Mouse (Mus musculus) lung, postnatal 14 days (tissue): Measurements from ENCODE around the gene Zfp367.
A peak's percentile ranks its signal among the peaks of the same experiment; 100 is the strongest.

Experiments
- DNase-seq: peaks from one replicate; pipeline ENCODE4 v3.0.0; 2021

Gene Zfp367

DNA sequence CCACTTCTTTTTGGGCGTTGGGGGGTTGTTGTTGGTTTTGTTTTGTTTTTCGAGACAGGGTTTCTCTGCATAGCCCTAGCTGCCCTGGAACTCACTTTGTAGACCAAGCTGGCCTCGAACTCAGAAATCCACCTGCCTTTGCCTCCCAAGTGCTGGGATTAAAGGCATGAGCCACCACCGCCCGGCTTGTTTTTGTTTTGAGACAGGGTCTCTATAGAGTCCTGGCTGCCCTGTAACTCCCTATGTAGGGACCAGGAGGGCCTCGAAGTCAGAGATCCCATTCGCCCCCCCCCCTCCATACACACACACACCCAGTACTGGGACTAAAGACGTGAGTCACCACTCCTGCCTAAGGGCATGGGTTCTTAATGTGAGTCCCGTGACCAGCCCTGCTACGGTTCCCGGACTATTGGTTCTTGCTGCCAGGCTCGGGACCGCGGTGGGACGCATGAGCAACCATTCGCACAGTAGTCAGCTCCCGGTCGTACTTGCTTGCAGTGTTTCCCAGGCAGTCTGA lies 807 bp upstream of the Zfp367 start:
- DNase-seq = peak; percentile 56

GRCm38 (mm10) chr13:64152671-64153082 lies 325 bp downstream of the Zfp367 start:
- DNase-seq = peak; percentile 31

DNA sequence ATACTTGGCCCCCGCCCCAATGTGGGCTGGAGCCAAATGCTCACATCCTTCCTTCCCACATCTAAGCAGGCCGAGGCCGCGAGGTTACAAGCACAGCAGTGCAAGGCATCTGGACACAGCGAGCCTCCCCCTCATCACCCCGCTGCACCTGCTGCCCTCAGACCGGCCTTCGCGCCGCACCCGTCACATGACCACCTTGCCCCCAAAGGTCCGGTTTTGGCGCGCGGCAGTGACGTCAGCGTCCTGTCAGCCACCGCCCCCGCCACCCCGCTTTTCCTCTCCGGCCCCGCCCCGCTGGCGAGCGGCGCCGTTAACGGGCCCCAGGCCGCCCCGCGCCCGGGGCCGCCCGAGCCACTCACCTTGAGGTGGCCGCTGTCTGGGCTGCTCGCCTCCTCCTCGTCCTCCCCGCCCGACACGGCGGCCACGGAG lies 747 bp downstream of the Zfp367 start:
- peak; percentile 86 for DNase-seq

DNA sequence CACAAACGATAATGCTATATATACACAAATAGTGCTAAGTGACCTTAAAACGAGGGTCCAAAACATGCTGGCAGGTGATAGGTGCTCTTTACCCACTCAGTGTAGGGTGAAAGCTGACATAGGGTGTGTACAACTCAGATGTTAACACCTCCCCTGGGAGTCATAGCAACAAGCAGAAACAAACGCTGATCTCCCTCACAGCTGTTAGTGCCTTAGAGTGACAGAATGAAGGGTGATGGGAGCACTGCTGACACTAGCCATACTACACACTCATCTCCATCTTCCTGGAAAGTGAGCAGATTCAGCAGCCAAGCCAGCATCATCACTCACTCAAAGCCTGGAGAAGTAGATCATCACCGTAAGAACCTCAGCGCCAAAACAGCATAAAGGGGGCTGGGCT lies 2.9 kb downstream of the Zfp367 start:
- no peak for DNase-seq

DNA sequence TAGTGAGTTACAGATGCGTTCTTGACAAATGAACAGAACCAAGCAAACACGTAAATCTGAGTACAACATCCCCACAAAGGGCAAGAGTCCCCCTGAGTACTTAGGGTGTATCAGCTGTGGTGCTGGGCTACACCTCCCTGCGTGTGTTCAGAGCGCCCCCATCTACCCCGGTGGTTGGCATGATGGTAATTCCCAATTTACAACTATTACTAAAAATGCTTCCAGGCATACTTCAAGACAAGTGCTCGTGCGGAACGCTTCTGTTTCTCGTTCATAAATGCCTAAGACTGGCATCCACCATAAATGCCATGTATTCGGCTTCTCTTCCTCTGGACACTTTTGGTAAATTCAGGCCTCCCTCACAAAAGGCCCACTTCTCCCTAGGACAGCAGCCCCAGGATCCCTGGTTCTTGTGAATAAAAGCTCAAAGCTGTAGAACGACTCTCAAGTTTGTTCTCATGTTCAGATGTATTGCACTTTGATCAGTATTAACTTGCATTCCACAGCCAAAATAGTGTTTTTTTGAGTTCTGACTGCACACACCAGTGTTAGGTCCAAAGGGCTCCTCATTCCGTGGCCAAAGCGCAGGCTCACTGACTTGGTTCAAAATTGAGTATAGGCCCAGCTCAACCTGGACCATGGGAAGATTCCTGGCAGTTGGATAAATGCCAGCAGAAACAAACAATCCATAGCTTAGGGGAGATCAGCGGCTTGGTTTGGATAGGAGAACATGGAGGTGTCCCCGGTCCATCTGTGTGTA lies 23.2 kb downstream of the Zfp367 start:
- DNase-seq = peak; percentile 69

DNA sequence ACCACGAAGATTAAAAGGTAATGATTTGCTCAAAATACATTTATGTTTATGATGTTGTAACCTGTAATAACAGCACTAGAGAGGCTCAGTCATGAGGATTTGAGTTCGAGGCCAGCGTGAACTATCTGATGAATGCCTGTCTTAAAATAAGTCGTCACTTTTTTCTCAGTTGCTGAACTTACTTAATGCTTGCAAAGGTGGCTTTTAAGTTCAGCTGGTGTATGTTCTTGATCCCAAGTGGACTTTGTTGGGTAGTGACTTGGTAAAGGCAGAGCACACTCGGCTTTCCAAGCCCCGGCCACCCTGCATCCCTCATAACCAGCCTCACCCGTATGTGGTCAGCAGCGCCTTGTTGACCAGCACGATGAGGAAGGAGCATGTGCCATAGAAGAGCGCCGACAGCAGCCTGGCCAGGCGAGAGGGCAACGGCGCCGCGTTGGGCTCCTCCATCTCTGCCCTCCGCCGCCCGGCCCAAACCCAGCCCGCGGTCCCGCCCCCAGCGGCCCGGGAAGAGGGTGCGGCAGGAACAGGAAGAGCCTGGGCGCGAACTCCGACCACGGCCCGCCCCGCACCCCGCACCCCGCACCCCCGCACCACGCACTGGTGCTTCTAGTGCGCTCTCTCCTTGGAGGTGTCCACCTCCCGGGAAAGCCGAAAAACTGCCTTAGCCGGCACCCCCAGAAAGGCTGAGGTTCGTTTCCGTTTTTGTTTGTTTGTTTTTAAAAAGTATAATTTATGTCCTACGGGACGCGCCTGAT lies 24.0 kb downstream of the Zfp367 start, which contains the start of gene Slc35d2:
Gene Slc35d2, minus strand, starts transcription at position 511 of the 758 bp plus-strand sequence.
- peak; percentile 80 for DNase-seq

DNA sequence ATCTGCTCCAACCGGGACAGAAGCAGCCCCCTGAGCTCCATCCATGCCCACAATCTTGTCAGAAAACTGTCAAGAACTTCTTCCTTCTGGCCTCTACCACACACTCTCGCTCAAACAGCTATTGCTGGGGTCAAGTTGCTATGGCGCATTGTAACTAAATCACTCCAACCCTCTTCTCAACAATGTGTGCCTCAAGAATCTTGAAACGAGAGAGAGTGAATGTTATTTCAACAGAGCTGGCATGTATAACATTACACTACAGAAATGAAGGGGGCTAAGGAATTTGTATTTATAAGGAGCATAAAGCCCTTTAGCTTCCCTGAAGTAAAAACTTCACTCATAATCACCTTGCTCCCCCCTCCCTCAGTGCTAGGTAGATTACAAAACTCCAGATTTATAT lies 26.7 kb downstream of the Zfp367 start:
- DNase-seq = no peak

- DNase-seq = no peak
Measured at GRCm38 (mm10) chr13:64124886-64125285, 28.1 kb downstream of the Zfp367 start.

DNA sequence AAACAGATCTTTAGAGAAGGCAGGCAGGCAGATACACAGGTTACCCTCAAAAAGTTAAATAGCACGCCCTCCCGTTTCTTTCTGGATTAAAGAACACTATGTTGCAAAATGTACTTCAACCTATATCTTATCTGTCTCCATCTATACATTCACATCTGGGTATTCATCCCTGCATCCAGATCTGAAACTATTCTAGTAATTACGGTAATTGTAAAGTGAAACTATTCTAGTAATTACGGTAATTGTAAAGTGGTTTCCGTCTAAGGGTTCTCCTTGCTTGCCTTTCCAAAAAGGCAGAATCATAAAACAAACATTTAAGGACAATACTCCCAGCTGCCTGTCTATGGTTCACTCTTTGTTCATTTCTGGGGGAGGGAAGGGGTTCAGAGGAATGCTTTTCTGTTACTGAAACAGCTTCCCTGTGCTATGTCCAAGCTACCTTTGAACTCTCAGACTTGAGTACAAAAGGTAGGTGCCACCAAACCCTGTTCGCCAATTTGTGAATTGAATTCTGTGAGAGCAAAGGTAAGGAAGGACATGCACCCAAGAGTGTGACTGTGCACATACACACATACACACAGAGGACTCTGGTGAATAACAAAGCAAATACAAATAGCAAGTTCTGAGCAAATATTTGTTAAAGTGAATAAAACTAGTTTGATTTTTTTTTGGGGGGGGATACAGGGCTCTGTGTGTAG lies 29.4 kb downstream of the Zfp367 start:
- no peak for DNase-seq

- no peak for DNase-seq
Measured at GRCm38 (mm10) chr13:64120760-64121159, 32.2 kb downstream of the Zfp367 start.

DNA sequence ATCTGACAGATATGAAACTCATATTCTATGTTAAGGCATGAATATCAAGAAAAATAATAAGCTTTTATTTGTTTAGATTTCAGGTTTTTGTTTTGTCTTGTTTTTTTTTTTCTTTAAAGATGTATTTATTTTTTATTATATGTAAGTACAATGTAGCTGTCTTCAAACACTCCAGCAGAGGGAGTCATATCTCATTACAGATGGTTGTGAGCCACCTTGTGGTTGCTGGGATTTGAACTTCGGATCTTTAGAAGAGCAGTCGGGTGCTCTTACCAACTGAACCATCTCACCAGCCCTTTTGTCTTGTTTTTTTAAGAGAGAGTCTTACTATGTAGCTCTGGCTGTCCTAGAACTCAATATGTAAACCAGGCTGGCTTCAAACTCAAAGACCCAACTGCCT lies 35.6 kb downstream of the Zfp367 start:
- no peak for DNase-seq

DNA sequence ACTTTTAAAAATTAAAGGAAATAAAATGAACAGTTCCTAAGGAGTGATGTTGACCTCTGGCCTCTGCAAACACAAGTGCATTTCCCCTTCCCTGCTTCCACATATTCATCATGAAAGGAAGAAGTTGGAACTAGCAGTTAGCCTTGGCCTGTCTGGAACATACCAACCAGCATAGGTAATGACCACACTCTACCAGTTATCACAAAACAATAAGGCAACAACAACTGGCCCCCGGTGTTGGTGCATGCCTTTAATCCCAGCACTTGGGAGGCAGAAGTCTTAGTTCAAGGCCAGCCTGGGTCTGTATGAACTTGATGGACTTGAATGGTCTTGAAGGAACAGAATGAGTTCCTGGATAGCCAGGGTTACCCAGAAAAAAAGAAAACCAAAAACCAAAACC lies 42.6 kb downstream of the Zfp367 start:
- DNase-seq = no peak

GRCm38 (mm10) chr13:64108381-64108850 lies 44.6 kb downstream of the Zfp367 start:
- DNase-seq = no peak

DNA sequence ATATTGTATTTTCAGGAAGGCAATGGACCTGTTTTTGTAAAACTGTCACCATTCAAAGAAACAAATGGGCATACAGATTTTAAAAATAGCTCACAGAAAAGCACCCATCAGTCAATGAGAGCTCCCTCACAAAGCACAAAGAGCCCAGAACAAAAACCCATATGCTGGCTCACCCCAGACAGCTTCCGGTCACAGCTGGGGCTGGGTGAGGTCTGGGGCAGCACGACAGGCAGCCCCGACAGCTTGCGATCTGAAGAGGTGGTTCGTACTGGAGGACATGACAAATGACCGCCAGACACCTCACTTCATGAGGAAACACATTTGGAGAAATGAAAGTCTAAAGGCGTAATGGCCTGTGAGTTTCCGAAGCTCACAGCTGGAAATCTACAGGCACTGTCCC lies 45.5 kb downstream of the Zfp367 start:
- no peak for DNase-seq

DNA sequence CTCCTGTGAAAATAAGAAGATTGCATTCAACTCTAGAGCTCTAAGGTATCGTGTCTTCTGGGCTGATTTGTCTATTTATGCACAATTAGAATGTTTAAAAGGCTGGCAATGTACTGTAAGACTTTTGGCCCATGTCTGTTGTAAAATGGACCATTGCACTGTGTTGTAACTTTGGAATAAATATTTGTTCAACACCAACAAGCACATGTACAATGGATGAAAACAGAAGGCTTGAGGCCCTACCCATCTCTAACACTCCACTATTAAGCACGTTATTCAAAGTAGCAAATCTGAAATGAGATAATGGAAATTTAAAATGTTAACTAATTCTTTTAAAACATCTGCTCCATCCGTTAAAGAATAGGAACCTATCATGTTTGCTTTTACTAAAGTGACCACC lies 45.9 kb downstream of the Zfp367 start:
- no peak for DNase-seq

DNA sequence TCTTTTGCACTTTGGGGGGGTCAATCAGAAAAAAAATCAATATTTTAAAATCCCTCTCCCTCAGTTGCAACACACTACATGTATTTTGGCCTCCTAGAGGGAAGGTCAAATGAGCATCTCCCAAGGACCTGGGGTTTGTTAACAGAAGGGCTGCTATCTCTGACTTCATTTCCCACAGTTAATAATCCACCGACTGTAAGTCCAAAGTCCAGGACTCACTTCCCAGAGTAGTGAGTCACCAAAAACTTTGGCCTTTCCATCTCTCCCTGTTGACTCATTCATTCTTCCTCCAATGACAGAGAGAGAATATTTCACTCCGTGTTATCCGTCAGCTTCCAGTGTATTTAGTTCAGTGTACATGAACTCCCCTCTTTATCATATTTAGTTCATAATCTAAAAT lies 47.3 kb downstream of the Zfp367 start:
- no peak for DNase-seq

GRCm38 (mm10) chr13:64100186-64100585 lies 52.8 kb downstream of the Zfp367 start:
- peak; percentile 63 for DNase-seq

GRCm38 (mm10) chr13:64098992-64099391 lies 54.0 kb downstream of the Zfp367 start:
- DNase-seq = peak; percentile 49

GRCm38 (mm10) chr13:64093341-64093740 lies 59.7 kb downstream of the Zfp367 start:
- DNase-seq = peak; percentile 82

DNA sequence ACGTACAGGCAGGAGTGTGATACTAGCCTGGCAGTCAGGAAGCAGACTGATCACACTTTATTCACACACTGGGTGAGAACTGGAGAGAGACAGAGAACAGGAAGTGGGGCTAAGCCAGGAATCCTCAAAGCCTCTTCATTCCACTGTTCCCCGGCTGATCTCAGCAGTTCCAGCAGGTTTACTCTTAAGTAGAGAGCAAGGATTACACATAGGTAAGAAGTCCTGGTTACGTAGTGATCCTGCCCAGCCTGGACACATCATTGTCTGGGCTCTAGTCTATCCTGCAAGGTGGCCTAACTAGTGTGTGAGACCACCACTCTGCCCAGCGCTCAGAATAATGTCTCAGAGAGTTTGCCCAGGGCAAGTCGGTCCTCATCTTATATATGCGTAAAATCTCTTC lies 60.2 kb downstream of the Zfp367 start:
- DNase-seq = no peak

GRCm38 (mm10) chr13:64092141-64092540 lies 60.9 kb downstream of the Zfp367 start:
- no peak for DNase-seq

DNA sequence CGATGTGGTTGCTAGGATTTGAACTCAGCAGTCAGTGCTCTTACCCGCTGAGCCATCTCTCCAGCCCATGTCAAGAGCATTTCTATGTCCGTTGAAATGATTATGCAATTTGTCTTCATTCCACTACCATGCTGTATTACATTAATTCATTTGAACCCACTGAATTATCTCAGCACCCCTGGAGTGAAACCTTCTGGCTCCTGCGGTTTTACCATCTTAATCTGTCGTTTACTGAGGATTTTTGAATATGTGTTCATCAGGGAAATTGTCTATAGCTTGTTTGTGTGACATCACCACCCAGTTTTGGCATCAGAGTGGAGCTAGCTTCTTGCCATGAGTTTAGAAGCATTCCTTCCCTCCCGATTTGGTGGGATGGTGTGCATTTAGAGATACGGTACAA lies 62.0 kb downstream of the Zfp367 start:
- DNase-seq = no peak

- DNase-seq = no peak
Measured at GRCm38 (mm10) chr13:64090278-64090677, 62.7 kb downstream of the Zfp367 start.
